26 mouse cellular contexts compared by ENCODE assay signal in the genomic region with DNA sequence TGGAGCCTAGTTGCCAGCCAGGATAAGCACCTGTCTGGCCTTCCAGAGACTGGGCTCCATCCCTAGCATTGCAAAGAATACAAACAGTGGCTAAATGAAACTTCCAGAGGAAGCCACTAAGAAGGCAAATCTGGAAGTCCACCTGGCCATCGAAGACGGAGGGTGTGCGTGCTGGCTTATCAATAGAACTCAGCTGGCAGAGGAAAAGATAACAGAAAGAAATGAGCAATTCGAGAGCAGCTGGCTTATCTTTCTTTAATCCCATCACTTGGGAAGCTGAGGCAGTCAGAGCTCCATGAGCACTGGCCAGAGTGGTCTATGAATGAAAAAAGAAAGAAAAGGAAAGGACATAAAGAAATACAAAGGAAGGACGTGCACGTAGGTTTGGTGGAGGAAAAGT. TPM values are rescaled to one million over a fixed set of nuclear protein-coding genes. Genes with fewer than 3 reads are reported as not detected.
DNase-seq lines count a peak whose midpoint lies in the region; ATAC-seq and TF ChIP-seq lines count a peak whose summit lies in the region.
"Had no signal": no experiment of that assay in that cellular context is flagged by ENCODE, and none has a peak within 500 bp of the region (broad histone marks: within the 10 kb centered on the region; RNA-seq: fewer than 3 reads in every experiment).

No protein-coding gene starts in this region.

- H3K4me1 ChIP-seq in liver, embryonic 11.5 days (replicated peaks; ENCODE audit: control insufficient read depth, insufficient read depth, low read length), result 0 out of 2 replicates have a peak, but pooled peaks cover 8% of the 10 kb centered on the region
- H3K4me1 ChIP-seq in MEL (ENCODE audit: control insufficient read depth in 1 of 2, insufficient read depth in 2 of 2, low read length in 2 of 2), result peaks cover 0 to 8% of the 10 kb centered on the region in 2 experiments; a peak in 3 of 4 replicates
- H3K4me1 ChIP-seq in liver, embryonic 15.5 days (replicated peaks), result peaks cover 15% of the 10 kb centered on the region
- H3K4me1 ChIP-seq: forebrain, embryonic 10.5 days; heart, embryonic 15.5 days had no signal

- no peaks in the 10 kb centered on the region for H3K36me3 ChIP-seq in liver, embryonic 11.5 days (ENCODE audit: control insufficient read depth, insufficient read depth, low read length)
- no peaks in the 10 kb centered on the region; a peak in 1 of 4 replicates for H3K36me3 ChIP-seq in MEL (ENCODE audit: control insufficient read depth in 1 of 2, insufficient read depth in 2 of 2, low read length in 2 of 2)
- H3K36me3 ChIP-seq in liver, embryonic 15.5 days (replicated peaks), result no peaks in the 10 kb centered on the region
- H3K36me3 ChIP-seq: forebrain, embryonic 10.5 days; heart, embryonic 12.5 days; heart, embryonic 15.5 days had no signal

- no peaks in the 10 kb centered on the region for H3K9me3 ChIP-seq in liver, embryonic 11.5 days (ENCODE audit: control insufficient read depth, low read length)
- no peaks in the 10 kb centered on the region for H3K9me3 ChIP-seq in MEL (replicated peaks; ENCODE audit: insufficient read depth, low read length)
- H3K9me3 ChIP-seq in liver, embryonic 15.5 days (replicated peaks), result no peaks in the 10 kb centered on the region
- H3K9me3 ChIP-seq: forebrain, embryonic 10.5 days; heart, embryonic 12.5 days; heart, embryonic 15.5 days had no signal

- ATAC-seq in liver, embryonic 11.5 days (replicated peaks; ENCODE audit: low FRiP score), result 0 out of 2 replicates have a peak, but pooled peaks have one; percentile 21
- peak; percentile 34; the same call in 1 of the 2 replicates for ATAC-seq in liver, embryonic 15.5 days (ENCODE audit: insufficient read depth)
- ATAC-seq: forebrain, embryonic 16.5 days; hindbrain, postnatal 0 days; inflammation-experienced regulatory T-cells, adult 6 months; Patski had no signal

- TF ChIP-seq POLR2A in MEL (IDR thresholded peaks at IDR 0.05; ENCODE audit: control insufficient read depth in 1 of 2, insufficient read depth in 1 of 2, low read depth in 1 of 2, low read length in 2 of 2, poor library complexity in 1 of 2), result no peak

- TF ChIP-seq RAD21 in MEL (IDR thresholded peaks at IDR 0.05; ENCODE audit: low read depth, low read length), result no peak

- no peak for DNase-seq in liver, embryonic 11.5 days (ENCODE audit: low spot score)
- no peak for DNase-seq in liver
- no peak for DNase-seq in MEL (ENCODE audit: low read depth, low spot score)
- peak; percentile 18 for DNase-seq in c-Kit-positive CD71-positive TER-119-positive erythroid progenitor cells, embryonic 14.5 days (ENCODE audit: low spot score)
- DNase-seq in layer of hippocampus, adult 11-12 months (ENCODE audit: low spot score), result no peak
- DNase-seq in heart, adult 9 months (ENCODE audit: low spot score in 2 of 2), result no peak
- no peak for DNase-seq in spleen, postnatal 10 days (ENCODE audit: low spot score in 2 of 2)
- DNase-seq: adrenal gland, postnatal 10 days; adrenal gland, postnatal 36 days; cerebellum, adult 18-20 months; cerebellum, adult 9-10 months; cerebellum, postnatal 14 days; gastrocnemius, adult 2 months; gastrocnemius, postnatal 14 days; heart, adult 11 months; heart, postnatal 10 days; heart, postnatal 4 days had no signal

- no peak for TF ChIP-seq CTCF in MEL (IDR thresholded peaks at IDR 0.05 in 2 of 3, conservative IDR thresholded peaks at IDR 0.05 in 1 of 3; ENCODE audit: control insufficient read depth in 1 of 3, insufficient read depth in 1 of 3, low read depth in 2 of 3, low read length in 3 of 3, poor library complexity in 1 of 3, severe bottlenecking in 1 of 3)

- no peak overlapping the region for H3K4me2 ChIP-seq in liver, embryonic 11.5 days
- no peak overlapping the region for H3K4me2 ChIP-seq in liver, embryonic 15.5 days
- H3K4me2 ChIP-seq: heart, embryonic 12.5 days; heart, embryonic 15.5 days; hindbrain, embryonic 14.5 days had no signal

- 60% methylated on average over 6 of the region's 6 CpGs for WGBS in liver, embryonic 11.5 days
- WGBS in liver, embryonic 15.5 days (ENCODE audit: insufficient replicate concordance), result 33% methylated on average over 6 of the region's 6 CpGs

- TF ChIP-seq EP300 in MEL (IDR thresholded peaks at IDR 0.05; ENCODE audit: low read depth in 1 of 2, low read length in 2 of 2), result peak in 1 of 2 experiments; percentile 29; a peak in 1 of 4 replicates

- H3K9ac ChIP-seq in liver, embryonic 11.5 days (ENCODE audit: low read depth, low read length), result no peak overlapping the region
- H3K9ac ChIP-seq in MEL (ENCODE audit: control insufficient read depth, low read depth, low read length, poor library complexity, severe bottlenecking), result no peak overlapping the region
- no peak overlapping the region for H3K9ac ChIP-seq in liver, embryonic 15.5 days
- H3K9ac ChIP-seq: heart, embryonic 12.5 days; heart, embryonic 15.5 days; hindbrain, embryonic 14.5 days had no signal

- no peak overlapping the region for H3K4me3 ChIP-seq in liver, embryonic 11.5 days (ENCODE audit: low read depth, low read length)
- H3K4me3 ChIP-seq in MEL (ENCODE audit: control insufficient read depth in 1 of 2, insufficient read depth in 1 of 2, low read depth in 2 of 2, low read length in 2 of 2), result no peak overlapping the region
- H3K4me3 ChIP-seq in liver, embryonic 15.5 days (replicated peaks), result no peak overlapping the region
- H3K4me3 ChIP-seq: forebrain, embryonic 10.5 days; gastrocnemius, adult 2 months; heart, embryonic 12.5 days; heart, embryonic 15.5 days had no signal

- H3K27me3 ChIP-seq in liver, embryonic 11.5 days (replicated peaks; ENCODE audit: control insufficient read depth, insufficient read depth, low read length), result no peaks in the 10 kb centered on the region
- H3K27me3 ChIP-seq in MEL (ENCODE audit: control insufficient read depth in 1 of 2, insufficient read depth in 2 of 2, low read length in 2 of 2), result peaks cover 0 to 1% of the 10 kb centered on the region in 2 experiments; a peak in 1 of 4 replicates
- H3K27me3 ChIP-seq in liver, embryonic 15.5 days, result no peaks in the 10 kb centered on the region
- H3K27me3 ChIP-seq: heart, embryonic 12.5 days; heart, embryonic 15.5 days; Patski had no signal

- no peak overlapping the region for H3K27ac ChIP-seq in liver, embryonic 11.5 days (ENCODE audit: low read depth, low read length)
- H3K27ac ChIP-seq in MEL (ENCODE audit: control insufficient read depth, low read depth, low read length), result no peak overlapping the region
- H3K27ac ChIP-seq in liver, embryonic 15.5 days (replicated peaks), result no peak overlapping the region
- H3K27ac ChIP-seq: forebrain, embryonic 10.5 days; gastrocnemius, adult 2 months; heart, embryonic 15.5 days; hindbrain, embryonic 14.5 days; hindbrain, postnatal 0 days had no signal

- no peaks in the 10 kb centered on the region for H3K79me2 ChIP-seq in MEL (ENCODE audit: control insufficient read depth, insufficient read depth, low read length, poor library complexity)

TF ChIP-seq in MEL, 35 proteins besides CTCF, POLR2A, EP300 and RAD21:
- TF ChIP-seq TCF12 (IDR thresholded peaks at IDR 0.05; ENCODE audit: low read depth, low read length) (peak; percentile 51; the same call in 1 of the 2 replicates), GATA1 (IDR thresholded peaks at IDR 0.05; ENCODE audit: low read depth, low read length) (peak; percentile 20; the same call in 1 of the 2 replicates), TAL1 (IDR thresholded peaks at IDR 0.05; ENCODE audit: low read length) (no peak)

RNA-seq across cellular contexts. Expression of a gene that starts 20.1 kb away (rescaled TPM):
- 0.51 and 0.69 TPM in 2 replicates for polyA plus RNA-seq in liver, embryonic 11.5 days (2014; fragmentation: Nextera tagmentation; extraction: Ambion mirVana)
- total RNA-seq in MEL (2012; rRNA removed), result not detected in 2 replicates
- not detected for polyA plus RNA-seq in MEL (2012; ENCODE audit: insufficient read depth in 1 of 2, insufficient read length in 2 of 2, low read depth in 1 of 2, low replicate concordance in 2 of 2, missing spikeins in 1 of 2)
- 0.38 and 0.48 TPM in 2 replicates for polyA plus RNA-seq in liver, embryonic 15.5 days (2015; fragmentation: Nextera tagmentation; extraction: Ambion mirVana)
- polyA plus RNA-seq: inflammation-experienced regulatory T-cells, adult 6 months had no signal
